Mouse (Mus musculus) cerebellum, adult 8-10 months (tissue): ENCODE measurements around the gene Plppr3.

ENCODE experiments used
- DNase-seq: peaks from one replicate; pipeline ENCODE4 v3.0.0; 2022

Gene Plppr3

DNA sequence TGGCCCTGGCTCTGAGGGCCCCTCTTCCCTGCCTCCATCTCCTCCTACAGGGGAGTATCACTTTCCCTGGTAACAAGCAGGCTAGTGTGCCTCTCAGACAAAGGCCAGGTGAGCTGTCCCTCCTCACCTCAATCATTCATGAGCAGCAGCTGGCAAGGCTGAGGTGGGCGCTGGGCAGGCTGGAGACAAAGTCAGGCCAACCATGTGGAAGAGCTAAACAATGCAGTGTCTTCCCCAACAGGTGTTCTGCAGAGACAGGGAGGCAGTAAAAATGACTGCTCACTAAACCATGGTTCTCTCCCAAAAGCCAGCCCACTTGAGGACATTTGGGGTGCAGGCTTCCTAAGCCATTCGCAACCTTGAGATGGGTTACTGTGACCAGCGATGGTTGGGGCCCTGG lies 22.8 kb downstream of the Plppr3 start:
- DNase-seq = no peak

DNA sequence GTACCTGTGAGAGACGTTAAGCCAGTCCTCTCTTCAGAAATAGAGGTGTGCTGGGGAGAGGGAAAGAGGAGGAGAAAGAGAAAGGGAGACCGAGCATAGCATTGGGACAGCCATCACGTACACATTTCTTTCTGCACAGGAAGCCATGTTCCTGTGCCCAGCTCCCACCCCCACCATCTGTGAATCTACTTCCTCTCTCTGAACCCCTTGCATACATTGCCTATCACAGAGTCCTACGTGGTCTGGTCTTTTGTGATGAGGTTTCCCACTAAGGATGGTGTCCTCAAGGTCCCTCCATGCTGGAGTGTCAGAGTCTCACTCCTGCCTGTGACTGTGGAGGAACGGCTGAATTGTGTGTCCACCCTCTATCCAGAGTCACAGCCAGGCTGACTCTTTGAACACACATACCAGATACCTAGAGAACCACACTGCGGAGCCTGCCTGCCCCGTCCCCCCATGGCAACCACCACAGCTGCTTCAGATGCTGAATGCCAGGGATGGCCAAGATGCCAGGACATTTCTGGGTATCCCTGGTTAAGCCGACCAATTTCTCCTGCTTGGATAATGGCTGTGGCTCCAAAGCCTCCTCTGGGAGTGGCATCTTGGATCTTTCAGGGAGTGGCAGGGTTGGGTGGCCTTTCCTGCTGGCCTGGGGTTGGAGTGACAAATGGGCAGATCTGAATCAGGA lies 24.3 kb downstream of the Plppr3 start:
- no peak for DNase-seq

DNA sequence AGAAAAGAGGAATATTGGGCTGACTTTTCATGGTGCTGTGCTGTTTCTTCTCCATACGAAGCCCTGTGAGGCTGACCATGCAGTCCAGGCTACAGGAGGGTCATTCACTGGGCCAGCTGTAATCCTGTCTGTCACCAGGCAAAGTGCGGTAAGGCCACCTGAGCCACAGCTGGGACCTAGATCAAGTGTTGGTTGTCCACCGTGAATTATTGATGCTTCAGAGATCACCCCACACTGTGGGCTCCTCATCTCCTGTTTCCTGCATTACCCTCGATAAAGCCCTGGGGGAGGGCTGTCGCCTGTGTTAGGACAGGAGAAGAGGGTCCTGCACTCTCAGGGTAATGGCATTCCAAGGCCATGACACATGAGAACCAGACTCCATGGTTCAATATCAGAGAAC lies 27.9 kb downstream of the Plppr3 start:
- DNase-seq = no peak

DNA sequence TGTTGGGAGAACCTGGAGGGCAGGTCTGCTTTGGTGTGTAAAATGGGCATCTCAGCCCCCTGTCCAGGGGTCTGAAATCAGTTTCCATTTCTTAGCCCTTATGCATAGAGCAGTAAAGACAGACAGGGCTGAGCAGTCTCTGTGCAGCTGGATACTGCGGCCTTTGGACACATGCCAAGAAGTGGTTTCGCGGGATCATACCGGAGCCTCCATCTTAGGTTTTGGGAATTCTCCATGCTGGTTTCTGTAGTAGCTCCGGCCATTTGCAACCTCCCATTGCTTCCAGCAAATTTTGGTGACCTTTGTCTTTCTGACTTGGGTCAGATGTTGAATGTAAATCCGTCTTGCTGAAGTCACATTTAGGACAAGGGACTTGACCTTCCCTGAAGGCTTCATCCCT lies 31.0 kb downstream of the Plppr3 start:
- DNase-seq = no peak

DNA sequence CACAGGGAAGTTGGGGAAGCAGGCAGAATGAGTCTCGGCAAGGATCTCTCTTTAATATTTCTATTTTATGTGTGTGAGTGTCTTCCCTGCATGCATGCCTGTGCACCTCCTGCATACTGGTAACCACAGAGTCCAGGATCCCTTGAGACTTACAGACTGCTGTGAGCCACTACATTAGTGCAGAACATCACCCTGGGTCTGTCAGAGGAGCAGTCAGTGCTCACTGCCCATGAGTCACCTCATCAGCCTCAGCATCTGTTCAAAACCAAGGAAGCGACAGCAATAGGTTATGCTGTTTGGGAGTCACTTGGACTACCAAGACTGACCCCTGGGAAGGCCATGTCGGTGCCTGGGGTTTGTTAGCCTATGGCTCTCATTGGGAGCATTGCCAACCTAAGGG lies 32.1 kb downstream of the Plppr3 start:
- no peak for DNase-seq

DNA sequence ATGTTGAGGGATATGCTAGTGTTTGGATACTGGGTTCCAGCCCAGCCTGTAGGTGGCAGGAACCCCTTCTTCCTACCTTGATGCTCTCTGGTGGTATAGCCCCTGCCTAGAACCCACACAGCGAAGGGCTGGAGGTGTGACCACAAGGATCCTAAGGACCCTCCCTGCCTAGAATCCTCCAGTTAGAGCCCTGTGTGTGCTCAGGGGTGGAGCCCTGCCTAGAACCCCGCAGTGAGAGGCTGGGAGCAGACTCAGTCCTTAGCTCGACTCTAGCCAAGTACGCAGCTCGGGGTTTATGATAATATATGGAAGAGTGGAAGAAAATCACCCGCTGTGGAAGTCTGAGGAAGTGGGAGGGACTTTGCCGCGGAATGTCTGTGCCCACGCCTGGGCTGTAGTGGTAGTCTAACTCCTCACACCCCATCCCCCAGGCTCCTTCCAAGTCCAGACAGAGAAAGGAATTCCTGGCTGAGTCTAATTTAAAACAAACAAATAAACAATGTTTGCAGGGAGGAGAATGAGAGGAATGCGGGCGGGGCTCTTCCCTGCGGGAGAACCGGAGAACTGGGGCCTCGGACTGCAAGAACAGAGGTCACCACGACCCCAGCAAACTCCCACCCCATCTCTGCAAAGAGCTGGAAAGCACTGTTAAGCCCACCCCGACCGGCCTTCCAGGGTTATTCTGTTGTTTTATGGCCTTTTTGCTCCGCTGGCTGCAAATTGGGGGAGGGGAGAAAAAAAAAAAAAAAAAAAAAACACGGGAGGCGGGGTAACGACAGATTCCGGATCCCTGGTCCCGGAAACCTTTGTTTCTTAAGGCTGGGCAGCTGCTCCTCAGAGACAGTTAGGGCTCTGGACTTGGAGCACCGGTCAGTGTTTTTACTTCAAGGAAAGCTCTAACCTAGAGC lies 33.5 kb downstream of the Plppr3 start:
- no peak for DNase-seq

DNA sequence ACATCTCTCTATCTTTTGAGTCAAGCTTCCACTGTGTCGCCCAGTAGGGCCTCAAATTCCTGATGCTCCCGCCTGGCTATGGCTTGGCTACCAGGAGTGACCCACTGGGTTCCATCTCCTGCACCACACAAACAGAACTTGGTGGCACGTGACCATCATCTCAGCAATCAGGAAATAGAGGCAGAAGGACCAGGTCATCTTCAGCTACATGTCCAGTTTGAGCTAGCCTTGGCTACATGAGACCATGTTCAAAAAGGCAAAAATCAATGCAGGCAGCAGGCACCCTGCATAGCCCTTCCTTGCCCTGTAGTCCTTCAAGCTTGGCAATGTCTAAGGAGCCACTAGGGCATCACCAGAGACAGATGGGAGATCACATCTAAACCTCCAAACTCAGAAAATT lies 34.3 kb downstream of the Plppr3 start:
- no peak for DNase-seq

DNA sequence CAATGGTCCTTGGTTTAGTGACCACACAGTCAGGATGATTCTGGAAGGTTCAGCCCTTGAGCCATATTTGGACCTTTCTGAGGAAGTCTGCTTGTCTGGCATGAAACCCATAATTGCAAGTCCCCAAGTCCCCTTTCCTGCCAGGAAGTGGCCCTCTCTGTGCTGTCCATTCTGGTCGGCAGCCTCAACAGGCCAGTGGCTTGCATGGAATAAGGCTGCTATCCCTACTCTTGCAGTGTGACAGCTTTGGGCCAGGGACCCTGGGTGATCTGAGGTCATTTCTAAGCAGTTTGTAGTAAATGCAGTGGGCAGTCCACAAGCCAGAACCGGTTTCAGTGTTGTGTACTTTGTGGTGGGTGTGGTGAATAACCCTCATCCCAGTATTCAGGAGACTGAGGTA lies 36.3 kb downstream of the Plppr3 start:
- no peak for DNase-seq

DNA sequence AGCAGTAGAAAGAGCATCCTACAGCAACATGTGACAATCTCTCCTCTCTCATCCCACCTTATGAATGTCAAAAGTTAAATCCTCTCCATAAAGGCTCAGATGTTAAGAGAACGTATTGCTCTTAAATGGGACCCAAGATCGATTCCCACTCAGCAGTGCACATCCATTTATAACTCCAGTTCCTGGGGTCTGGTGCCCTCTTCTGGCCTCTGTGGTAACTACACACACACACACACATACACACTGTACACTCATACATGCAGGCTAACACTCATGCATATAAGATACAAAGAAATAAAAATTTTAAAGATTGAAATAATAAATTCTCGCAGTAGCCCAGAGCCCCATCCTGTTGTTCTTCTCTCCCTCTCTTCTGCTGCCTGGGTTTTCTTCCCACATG lies 37.5 kb downstream of the Plppr3 start:
- no peak for DNase-seq

DNA sequence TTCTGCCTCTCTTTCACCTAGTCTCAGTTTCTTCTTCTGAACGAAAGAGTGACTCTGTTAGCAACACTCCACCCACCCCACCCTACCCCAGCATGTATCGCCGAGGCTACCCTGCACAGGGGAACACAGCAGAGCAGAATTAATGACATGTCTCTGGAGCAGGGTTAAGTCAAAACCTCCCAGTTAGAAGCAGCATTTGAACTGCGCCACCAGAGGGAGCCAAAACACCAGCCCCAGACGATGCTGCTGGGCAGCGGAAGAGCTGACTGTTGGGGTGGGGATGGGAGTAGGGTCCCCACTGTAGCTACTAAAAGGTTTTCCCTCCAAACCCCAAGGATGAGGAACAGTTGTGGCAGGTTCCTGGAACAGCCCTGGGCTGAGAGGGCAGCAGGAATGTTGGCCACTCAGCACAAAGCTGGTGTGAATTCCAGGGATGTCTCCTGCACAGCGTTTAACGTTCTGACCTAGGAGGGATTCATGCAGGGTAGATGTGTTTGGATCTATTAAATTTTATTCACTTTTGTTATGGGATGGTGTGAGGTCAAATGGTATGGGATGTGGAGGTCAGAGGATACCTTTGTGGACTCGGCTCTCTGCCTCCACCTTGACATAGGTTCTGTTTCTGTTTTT lies 39.5 kb downstream of the Plppr3 start:
- peak; percentile 74 for DNase-seq

DNA sequence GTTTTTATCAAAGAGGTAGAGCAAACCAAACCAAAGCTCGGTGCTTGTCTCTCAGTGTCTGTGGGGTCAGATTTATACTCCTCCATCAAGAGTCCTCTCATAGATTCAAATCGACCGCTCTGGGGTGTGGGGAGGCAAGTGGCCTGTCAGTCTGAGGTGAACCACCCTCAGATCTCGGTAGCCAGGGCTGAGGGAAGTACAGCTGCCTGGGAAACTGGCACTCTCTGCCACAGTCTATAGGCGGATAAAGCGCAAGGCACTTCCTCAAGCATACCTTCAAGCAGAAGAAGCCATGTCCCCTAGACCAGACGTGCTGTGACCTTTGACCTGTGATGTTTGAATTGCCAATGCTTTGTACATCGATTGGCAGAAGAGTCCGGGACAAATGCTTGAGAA lies 41.6 kb downstream of the Plppr3 start:
- DNase-seq = no peak

DNA sequence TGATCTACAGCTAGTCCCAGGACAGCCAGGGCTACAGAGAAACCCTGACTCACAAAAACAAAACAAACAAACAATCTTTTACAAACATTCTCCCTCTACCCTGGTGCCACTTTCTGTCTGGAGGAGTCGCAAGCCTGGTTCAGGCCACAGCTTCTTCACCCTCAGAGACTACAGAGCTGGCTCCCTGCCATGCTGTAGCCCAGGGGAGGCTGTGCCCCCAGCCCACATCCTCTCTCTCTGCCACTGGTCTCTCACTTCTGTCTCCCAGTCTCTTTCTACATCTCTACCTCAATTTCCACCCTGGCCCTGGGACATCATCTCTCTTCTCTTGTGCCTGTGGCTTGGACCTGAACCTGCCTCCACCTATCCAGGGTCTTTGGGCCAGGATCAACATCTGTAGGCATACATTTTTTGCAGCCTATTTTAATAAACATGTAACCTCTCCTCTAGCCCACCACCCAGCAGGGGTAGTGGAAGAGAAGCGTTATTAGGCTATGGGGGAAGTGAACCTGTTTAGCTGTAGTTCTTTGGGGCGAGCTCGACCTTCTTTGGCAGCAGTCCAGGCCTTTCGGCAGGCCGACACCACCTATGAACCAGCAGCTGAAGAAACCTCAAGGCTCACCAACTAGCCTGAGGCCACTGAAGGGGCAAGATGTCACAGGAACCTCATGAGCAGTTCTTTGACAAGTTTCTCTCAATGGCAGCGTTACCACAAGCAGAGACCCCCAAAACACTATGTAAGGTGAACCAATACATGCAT lies 42.2 kb downstream of the Plppr3 start:
- no peak for DNase-seq

DNA sequence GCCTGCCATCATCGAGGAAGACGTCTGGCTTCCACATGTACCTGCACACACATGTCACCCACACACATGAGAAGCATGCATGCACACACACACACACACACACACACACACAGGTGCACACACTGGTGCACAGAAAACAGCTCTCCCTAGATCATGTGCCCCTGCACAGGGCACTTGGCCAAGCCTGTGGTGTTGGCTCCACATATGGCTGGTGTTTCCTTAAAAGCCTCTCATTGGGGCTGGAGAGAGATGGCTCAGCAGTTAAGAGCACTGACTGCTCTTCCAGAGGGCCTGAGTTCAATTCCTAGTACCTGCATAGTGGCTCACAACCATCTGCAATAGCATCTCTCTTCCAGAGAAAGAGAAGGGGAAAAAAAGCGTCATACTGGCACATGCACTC lies 42.9 kb downstream of the Plppr3 start:
- DNase-seq = no peak

DNA sequence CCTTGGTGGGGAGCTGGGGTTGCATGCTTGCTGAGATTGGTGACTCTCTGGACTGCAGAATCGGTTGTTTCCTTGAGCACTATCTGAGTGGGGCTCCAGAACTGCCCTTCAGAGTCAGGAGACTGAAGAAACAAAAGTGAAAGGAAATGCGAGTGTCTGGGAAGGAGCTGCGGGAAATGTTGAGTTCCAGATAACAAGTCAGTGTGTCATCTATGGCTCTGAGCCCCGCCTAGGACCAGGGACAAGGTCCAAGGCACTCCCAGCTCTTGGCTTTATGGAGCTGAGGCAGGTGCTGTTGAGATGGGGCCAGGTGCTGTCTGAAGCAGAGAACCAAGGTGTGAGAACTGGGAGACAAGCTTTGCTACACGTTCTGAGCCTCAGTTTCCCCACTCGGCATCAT lies 50.0 kb downstream of the Plppr3 start:
- no peak for DNase-seq

DNA sequence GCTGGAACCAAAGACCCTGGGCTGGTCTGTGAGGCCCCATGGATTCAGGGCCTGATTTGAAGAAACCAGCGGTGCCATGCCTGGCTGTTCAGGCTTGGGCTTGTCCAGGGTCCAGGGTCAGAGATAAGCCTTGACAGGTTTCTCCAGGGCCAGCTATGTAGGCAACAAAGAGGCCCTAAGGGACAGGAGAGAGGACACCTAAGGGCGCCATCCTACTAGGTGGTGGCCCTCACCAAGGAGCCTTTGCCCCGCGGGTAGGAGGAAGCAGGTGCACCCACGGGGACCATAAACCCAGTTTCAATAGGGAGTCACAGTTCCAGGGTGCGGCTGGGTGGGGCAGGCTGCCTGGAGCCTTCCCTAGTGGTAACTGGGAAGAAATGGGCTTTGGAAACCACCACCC lies 51.4 kb downstream of the Plppr3 start:
- DNase-seq = no peak

DNA sequence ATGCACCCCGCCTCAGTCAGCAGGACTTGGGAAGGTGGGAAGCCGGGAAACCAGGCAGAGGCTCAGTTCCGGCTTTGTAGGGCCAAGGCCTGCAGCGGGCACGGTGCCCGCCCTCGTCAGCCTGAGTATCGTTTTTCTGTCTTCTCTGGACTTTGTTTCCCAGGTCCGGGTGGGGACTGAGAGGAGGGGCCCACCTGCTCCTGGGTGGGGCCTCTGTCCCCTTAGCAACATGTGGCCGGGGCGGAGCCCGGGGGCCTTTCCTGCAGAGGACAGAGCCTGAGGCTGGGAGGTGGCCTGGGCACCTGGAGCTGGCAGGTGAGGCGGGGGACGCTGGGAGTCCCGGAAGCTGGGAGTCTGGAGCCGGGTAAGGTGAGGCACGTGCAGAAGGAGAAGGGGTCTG lies 52.1 kb downstream of the Plppr3 start:
- no peak for DNase-seq

DNA sequence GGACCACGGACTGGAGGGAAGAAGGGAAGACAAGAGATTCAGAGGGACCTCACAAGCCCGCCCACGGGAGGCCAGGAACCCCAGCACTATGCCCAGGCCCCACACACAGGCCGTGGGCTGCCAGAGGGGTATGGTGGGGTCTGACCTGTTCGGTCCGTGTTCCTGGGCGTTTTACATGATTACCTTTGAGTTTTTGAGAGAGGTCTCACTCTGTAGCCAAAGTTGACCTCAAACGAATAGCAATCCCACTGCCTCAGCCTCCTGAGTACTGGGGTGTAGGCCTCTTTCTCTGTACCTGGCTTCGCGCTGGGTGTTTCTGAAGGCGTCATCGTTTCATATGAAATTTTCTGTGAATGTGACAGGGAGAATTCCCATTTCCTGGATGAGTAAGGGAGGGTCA lies 52.7 kb downstream of the Plppr3 start:
- no peak for DNase-seq

DNA sequence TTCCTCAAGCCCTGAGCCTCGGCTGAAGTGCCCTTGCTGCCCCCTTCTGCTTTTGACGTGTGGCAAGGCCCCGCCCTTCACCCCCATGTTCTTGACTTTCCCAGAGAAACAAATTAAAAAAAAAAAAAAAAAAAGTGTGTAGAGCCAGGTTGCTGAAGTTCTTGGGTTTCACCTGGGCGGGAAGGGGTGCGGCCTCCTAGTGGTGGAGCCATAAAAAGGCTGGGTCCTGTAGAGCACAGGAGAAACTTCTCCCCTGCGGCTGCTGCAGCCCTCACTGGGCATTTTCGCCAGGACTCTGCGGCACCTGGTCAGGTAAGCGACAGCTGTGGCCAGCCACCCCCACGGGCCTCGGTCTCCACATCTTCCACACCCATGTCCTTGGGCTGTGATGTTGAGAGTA lies 53.7 kb downstream of the Plppr3 start, which contains the start of gene Misp:
Misp (plus strand) TSS at position 208 of the 400 bp plus-strand sequence.
- DNase-seq = no peak

DNA sequence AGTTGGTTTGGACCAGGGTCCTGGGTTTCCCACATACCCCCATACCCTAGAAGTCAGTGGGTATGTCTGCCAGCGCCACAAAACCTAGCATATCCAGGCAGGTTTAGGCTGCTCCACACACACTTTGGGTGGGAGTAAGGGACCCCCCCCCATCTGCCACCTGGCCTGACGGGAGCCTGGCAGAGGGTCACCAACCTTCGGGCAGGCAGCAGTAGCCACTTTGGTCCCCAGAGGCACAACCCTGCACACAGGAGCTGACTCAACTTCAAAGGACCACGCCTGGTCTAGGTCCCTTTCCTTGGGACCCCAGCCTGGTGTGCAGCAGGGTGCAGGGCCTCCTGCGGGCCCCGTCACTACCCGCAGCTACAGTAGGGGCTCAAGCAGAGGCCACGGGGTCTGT lies 54.2 kb downstream of the Plppr3 start:
- no peak for DNase-seq

DNA sequence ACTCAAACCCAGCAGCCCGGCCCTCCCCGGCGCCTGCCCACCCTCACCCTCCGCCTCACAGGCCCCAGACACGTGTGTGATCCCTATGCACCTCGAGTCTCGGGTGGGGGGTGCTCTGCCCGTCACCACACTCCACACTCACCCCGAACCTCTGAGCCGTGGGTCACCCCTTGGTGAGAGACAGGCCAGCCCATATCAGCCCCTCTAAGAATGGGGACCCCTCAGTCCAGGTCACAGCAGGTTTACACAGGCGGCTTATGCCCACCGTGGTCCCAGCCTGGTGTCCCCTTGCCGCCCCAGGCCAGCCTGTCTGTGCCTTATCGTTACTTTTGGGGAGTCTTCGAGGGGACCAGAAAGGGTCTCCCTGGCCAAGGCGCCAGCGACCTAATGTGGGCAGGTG lies 54.8 kb downstream of the Plppr3 start:
- no peak for DNase-seq

DNA sequence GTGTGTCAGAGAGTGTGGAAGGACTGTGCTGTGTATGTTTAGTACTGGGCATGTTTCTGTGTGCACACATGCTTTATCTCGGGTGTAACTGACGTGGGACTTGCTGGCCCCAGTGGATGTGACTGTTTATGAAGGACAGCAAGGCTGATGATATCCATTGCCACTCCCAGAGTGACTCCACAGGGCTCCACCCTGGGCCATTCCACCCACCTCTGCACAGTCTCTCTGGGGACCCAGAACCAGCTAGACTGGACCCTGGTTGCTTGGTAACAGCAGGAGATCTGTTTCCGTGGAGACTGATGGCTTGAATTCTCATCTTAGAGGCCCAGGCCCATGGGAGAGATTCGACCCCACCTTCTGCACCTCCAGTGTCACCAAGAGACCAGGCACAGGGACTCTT lies 56.2 kb downstream of the Plppr3 start:
- DNase-seq = no peak

DNA sequence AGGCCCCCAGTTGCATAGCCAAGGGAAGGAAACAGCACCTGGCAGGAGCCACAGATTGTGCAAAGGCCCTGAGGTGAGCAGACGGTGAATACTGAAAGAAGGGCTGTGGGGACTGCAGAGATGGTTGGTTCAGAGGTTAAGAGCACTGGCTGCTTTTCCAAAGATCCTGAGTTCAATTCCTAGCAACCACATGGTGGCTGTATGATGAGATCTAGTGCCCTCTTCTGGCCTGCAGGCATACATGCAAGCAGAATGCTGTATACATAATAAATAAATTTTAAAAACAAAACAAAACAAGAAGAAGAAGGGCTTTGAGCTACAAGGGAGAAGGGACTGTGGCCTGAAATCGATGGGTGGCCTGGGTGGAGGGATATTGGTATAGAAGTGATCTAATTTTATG lies 57.3 kb downstream of the Plppr3 start:
- DNase-seq = no peak
